20 mouse cellular contexts compared by ENCODE assay signal in the genomic region with DNA sequence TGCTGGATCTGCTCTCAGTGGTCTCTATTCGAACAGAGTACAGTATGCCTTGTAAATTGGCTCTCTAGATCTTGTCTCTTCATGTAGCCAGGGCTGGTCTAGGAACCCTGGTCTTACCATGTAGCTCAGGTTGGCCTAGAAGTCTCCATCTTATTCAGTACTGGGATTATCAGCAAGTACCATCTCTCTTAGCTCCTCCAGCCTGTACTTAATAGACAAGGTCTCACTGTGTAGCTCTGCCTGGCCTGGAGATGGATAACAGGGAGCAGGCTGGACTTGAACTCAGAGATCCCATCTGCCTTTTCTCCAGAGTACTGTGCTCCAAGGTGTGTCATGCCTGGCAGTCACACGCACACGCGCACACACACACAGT. TPM values are rescaled to one million over a fixed set of nuclear protein-coding genes. Genes with fewer than 3 reads are reported as not detected.
DNase-seq lines count a peak whose midpoint lies in the region; ATAC-seq and TF ChIP-seq lines count a peak whose summit lies in the region.
"Had no signal": no experiment of that assay in that cellular context is flagged by ENCODE, and none has a peak within 500 bp of the region (broad histone marks: within the 10 kb centered on the region; RNA-seq: fewer than 3 reads in every experiment).

No protein-coding gene starts in this region.

- ATAC-seq in liver, embryonic 11.5 days (replicated peaks; ENCODE audit: low FRiP score): peak; percentile 32; the same call in 1 of the 2 replicates
- 0 out of 2 replicates have a peak, but pooled peaks have one; percentile 2 for ATAC-seq in megakaryocyte progenitor cell, adult 5-6 weeks (replicated peaks; ENCODE audit: poor library complexity)

- H3K9me3 ChIP-seq in liver, embryonic 11.5 days (ENCODE audit: control insufficient read depth, low read length): no peaks in the 10 kb centered on the region
- no peaks in the 10 kb centered on the region for H3K9me3 ChIP-seq in ES-Bruce4 (replicated peaks; ENCODE audit: control insufficient read depth, insufficient read depth, low read length, poor library complexity, severe bottlenecking)
- H3K9me3 ChIP-seq: embryonic facial prominence, embryonic 13.5 days; forebrain, embryonic 10.5 days; heart, embryonic 13.5 days; hindbrain, embryonic 13.5 days; limb, embryonic 12.5 days; midbrain, embryonic 12.5 days; neural tube, embryonic 12.5 days had no signal

- H3K36me3 ChIP-seq in liver, embryonic 11.5 days (ENCODE audit: control insufficient read depth, insufficient read depth, low read length): peaks cover 6% of the 10 kb centered on the region
- no peaks in the 10 kb centered on the region for H3K36me3 ChIP-seq in ES-Bruce4 (ENCODE audit: control insufficient read depth, insufficient read depth, low read length, poor library complexity, severe bottlenecking)

- WGBS in liver, embryonic 11.5 days: 82% methylated on average over 4 of the region's 4 CpGs

- H3K27ac ChIP-seq in liver, embryonic 11.5 days (ENCODE audit: low read depth, low read length): no peak overlapping the region
- peak overlapping the region; percentile 47 for H3K27ac ChIP-seq in ES-Bruce4 (ENCODE audit: insufficient read depth, low read length)
- 0 out of 2 replicates have a peak overlapping the region, but pooled peaks have one; percentile 5 for H3K27ac ChIP-seq in bone marrow macrophage, adult 2 months (ENCODE audit: insufficient read depth, low read depth, low read length)
- H3K27ac ChIP-seq: embryonic facial prominence, embryonic 13.5 days; forebrain, embryonic 10.5 days; heart, embryonic 13.5 days; hindbrain, embryonic 13.5 days; limb, embryonic 12.5 days; midbrain, embryonic 12.5 days; neural tube, embryonic 12.5 days; stomach, postnatal 0 days had no signal

- TF ChIP-seq CTCF in ES-Bruce4 (IDR thresholded peaks at IDR 0.05; ENCODE audit: low read depth, low read length): no peak
- TF ChIP-seq CTCF in bone marrow macrophage, adult 2 months (IDR thresholded peaks at IDR 0.05; ENCODE audit: low read depth, low read length): no peak

- TF ChIP-seq POLR2A in ES-Bruce4 (IDR thresholded peaks at IDR 0.05; ENCODE audit: insufficient read depth, low read length): no peak
- TF ChIP-seq POLR2A in bone marrow macrophage, adult 2 months (IDR thresholded peaks at IDR 0.05; ENCODE audit: borderline replicate concordance, low read depth, low read length): no peak

- TF ChIP-seq EP300 in ES-Bruce4 (IDR thresholded peaks at IDR 0.05; ENCODE audit: insufficient read depth, low read depth, low read length): no peak

- 0 out of 2 replicates have a peak, but pooled peaks cover 6% of the 10 kb centered on the region for H3K4me1 ChIP-seq in liver, embryonic 11.5 days (replicated peaks; ENCODE audit: control insufficient read depth, insufficient read depth, low read length)
- H3K4me1 ChIP-seq in ES-Bruce4 (ENCODE audit: control insufficient read depth, insufficient read depth, low read length): peaks cover 18% of the 10 kb centered on the region
- peaks cover 32% of the 10 kb centered on the region for H3K4me1 ChIP-seq in bone marrow macrophage, adult 2 months (ENCODE audit: control insufficient read depth, insufficient read depth, low read length)
- H3K4me1 ChIP-seq: embryonic facial prominence, embryonic 13.5 days; hindbrain, embryonic 13.5 days; limb, embryonic 12.5 days; midbrain, embryonic 12.5 days; neural tube, embryonic 12.5 days had no signal

- H3K9ac ChIP-seq in liver, embryonic 11.5 days (ENCODE audit: low read depth, low read length): no peak overlapping the region
- no peak overlapping the region for H3K9ac ChIP-seq in ES-Bruce4 (ENCODE audit: low read depth, poor library complexity, severe bottlenecking)
- H3K9ac ChIP-seq: embryonic facial prominence, embryonic 13.5 days; heart, embryonic 13.5 days; hindbrain, embryonic 13.5 days; limb, embryonic 12.5 days; midbrain, embryonic 12.5 days; neural tube, embryonic 12.5 days had no signal

- H3K27me3 ChIP-seq in liver, embryonic 11.5 days (replicated peaks; ENCODE audit: control insufficient read depth, insufficient read depth, low read length): no peaks in the 10 kb centered on the region
- H3K27me3 ChIP-seq in ES-Bruce4 (ENCODE audit: control insufficient read depth, insufficient read depth, low read length, poor library complexity, severe bottlenecking): no peaks in the 10 kb centered on the region
- H3K27me3 ChIP-seq: embryonic facial prominence, embryonic 13.5 days; heart, embryonic 13.5 days; hindbrain, embryonic 13.5 days; limb, embryonic 12.5 days; midbrain, embryonic 12.5 days; neural tube, embryonic 12.5 days had no signal

- no peak overlapping the region for H3K4me2 ChIP-seq in liver, embryonic 11.5 days
- H3K4me2 ChIP-seq: embryonic facial prominence, embryonic 13.5 days; heart, embryonic 13.5 days; hindbrain, embryonic 13.5 days; limb, embryonic 12.5 days; midbrain, embryonic 12.5 days; neural tube, embryonic 12.5 days had no signal

- H3K4me3 ChIP-seq in liver, embryonic 11.5 days (ENCODE audit: low read depth, low read length): no peak overlapping the region
- H3K4me3 ChIP-seq in ES-Bruce4 (ENCODE audit: low read depth, low read length): no peak overlapping the region
- H3K4me3 ChIP-seq in bone marrow macrophage, adult 2 months (ENCODE audit: insufficient read depth, low read length): no peak overlapping the region
- H3K4me3 ChIP-seq: embryonic facial prominence, embryonic 13.5 days; forebrain, embryonic 10.5 days; heart, embryonic 13.5 days; hindbrain, embryonic 13.5 days; limb, embryonic 12.5 days; midbrain, embryonic 12.5 days; neural tube, embryonic 12.5 days had no signal

- no peak for DNase-seq in liver, embryonic 11.5 days (ENCODE audit: low spot score)
- DNase-seq in liver: no peak
- DNase-seq in adrenal gland, postnatal 14 days: no peak
- DNase-seq in cerebellum, adult 9-10 months: no peak
- no peak for DNase-seq in embryo, embryonic 10.5 days (ENCODE audit: low spot score)
- DNase-seq: adrenal gland, postnatal 36 days; cerebellum, adult 8-10 months; kidney, adult 9 months; lung, postnatal 14 days had no signal

RNA-seq across cellular contexts. Expression of a gene that starts 13.6 kb away (rescaled TPM):
- 30.2 and 30.9 TPM in 2 replicates for polyA plus RNA-seq in liver, embryonic 11.5 days (2014; fragmentation: Nextera tagmentation; extraction: Ambion mirVana)
- 34.7 and 35.8 TPM in 2 replicates for polyA plus RNA-seq in ES-Bruce4 (2011; ENCODE audit: insufficient read depth, insufficient read length, low read depth, missing spikeins)
- polyA plus RNA-seq in bone marrow macrophage, adult 2 months (2012; ENCODE audit: insufficient read depth, insufficient read length, missing spikeins): 27.0 and 37.0 TPM in 2 replicates
- 8.7 and 10.2 TPM in 2 replicates for total RNA-seq in megakaryocyte progenitor cell, adult 5-6 weeks (2015)
- total RNA-seq in megakaryocyte progenitor cell, adult 5-6 weeks (2017): 15.2 and 18.2 TPM in 2 replicates
- 181 and 188 TPM in 2 replicates for total RNA-seq in adrenal gland, postnatal 14 days (2021)

RNA-seq across cellular contexts. Expression of a gene that starts 28.9 kb away (rescaled TPM):
- polyA plus RNA-seq in liver, embryonic 11.5 days (2014; fragmentation: Nextera tagmentation; extraction: Ambion mirVana): 39.0 and 41.4 TPM in 2 replicates
- 50.4 and 55.0 TPM in 2 replicates for polyA plus RNA-seq in ES-Bruce4 (2011; ENCODE audit: insufficient read depth, insufficient read length, low read depth, missing spikeins)
- 90.6 and 96.3 TPM in 2 replicates for polyA plus RNA-seq in bone marrow macrophage, adult 2 months (2012; ENCODE audit: insufficient read depth, insufficient read length, missing spikeins)
- total RNA-seq in megakaryocyte progenitor cell, adult 5-6 weeks (2015): 20.4 and 27.4 TPM in 2 replicates
- total RNA-seq in megakaryocyte progenitor cell, adult 5-6 weeks (2017): 17.7 and 23.0 TPM in 2 replicates
- total RNA-seq in adrenal gland, postnatal 14 days (2021): 98.2 and 112 TPM in 2 replicates

RNA-seq across cellular contexts. Expression of a gene that starts 37.8 kb away (rescaled TPM):
- polyA plus RNA-seq in liver, embryonic 11.5 days (2014; fragmentation: Nextera tagmentation; extraction: Ambion mirVana): 23.6 and 27.4 TPM in 2 replicates
- polyA plus RNA-seq in ES-Bruce4 (2011; ENCODE audit: insufficient read depth, insufficient read length, low read depth, missing spikeins): 69.3 and 79.4 TPM in 2 replicates
- polyA plus RNA-seq in bone marrow macrophage, adult 2 months (2012; ENCODE audit: insufficient read depth, insufficient read length, missing spikeins): 60.1 and 81.9 TPM in 2 replicates
- total RNA-seq in megakaryocyte progenitor cell, adult 5-6 weeks (2015): 27.9 and 28.3 TPM in 2 replicates
- 17.0 and 40.0 TPM in 2 replicates for total RNA-seq in megakaryocyte progenitor cell, adult 5-6 weeks (2017)
- 19.5 and 23.8 TPM in 2 replicates for total RNA-seq in adrenal gland, postnatal 14 days (2021)

RNA-seq across cellular contexts. Expression of a gene that starts 37.9 kb away (rescaled TPM):
- 121 and 125 TPM in 2 replicates for polyA plus RNA-seq in liver, embryonic 11.5 days (2014; fragmentation: Nextera tagmentation; extraction: Ambion mirVana)
- 29.3 and 35.5 TPM in 2 replicates for polyA plus RNA-seq in ES-Bruce4 (2011; ENCODE audit: insufficient read depth, insufficient read length, low read depth, missing spikeins)
- polyA plus RNA-seq in bone marrow macrophage, adult 2 months (2012; ENCODE audit: insufficient read depth, insufficient read length, missing spikeins): 33.1 and 36.9 TPM in 2 replicates
- 56.9 and 63.7 TPM in 2 replicates for total RNA-seq in megakaryocyte progenitor cell, adult 5-6 weeks (2015)
- 43.2 and 50.3 TPM in 2 replicates for total RNA-seq in megakaryocyte progenitor cell, adult 5-6 weeks (2017)
- total RNA-seq in adrenal gland, postnatal 14 days (2021): 81.0 and 87.7 TPM in 2 replicates
